Mouse (Mus musculus) olfactory bulb, adult 2 months (tissue): ENCODE data around the gene Hk1.

Experiments
- CTCF ChIP-seq: fragments of 200-500 bp; IDR thresholded peaks from 2 replicates; pipeline ENCODE4 v1.5.1; 2012; ENCODE audit warnings: low read depth, mild to moderate bottlenecking, low read length, moderate library complexity; ENCODE audit not compliant: insufficient read depth
- POLR2A ChIP-seq: fragments of 200-500 bp; IDR thresholded peaks from 2 replicates; pipeline ENCODE4 v1.6.1; 2012; ENCODE audit warnings: mild to moderate bottlenecking, low read depth, low read length, moderate library complexity; ENCODE audit not compliant: insufficient read depth

- no peak for TF ChIP-seq POLR2A
- no peak for TF ChIP-seq CTCF
Measured at GRCm38 (mm10) chr10:62221647-62222046, 158.1 kb downstream of the Hk1 start.
